Mouse (Mus musculus): ENCODE results near the gene Rbpj.

GRCm38 (mm10) chr5:53546979-53547472 is 81.1 kb downstream of the Rbpj start:
- TF ChIP-seq GATA1 (IDR thresholded peaks at IDR 0.05; ENCODE audit: borderline replicate concordance, low read length) (no peak), FLI1 (IDR thresholded peaks at IDR 0.05; ENCODE audit: low read length) (no peak)

All from megakaryocyte, embryonic 14.5 days (primary cell).